Mouse (Mus musculus): ENCODE measurements at regions not wholly inside any gene's neighbourhood (a gene's known extent, or its start where the extent isn't known, plus 50 kb on each side); places are given as distances from the start of the nearest gene placed in this dataset.

- WGBS = 60% methylated on average over 1 of the region's 1 CpGs
- ATAC-seq (replicated peaks; ENCODE audit: low FRiP score, low read depth) (no peak), DNase-seq (ENCODE audit: low spot score) (no peak)
- TF ChIP-seq CTCF (IDR thresholded peaks at IDR 0.05; ENCODE audit: low read depth) = peak; percentile 11; the same call in 1 of the 2 replicates
- no peaks in the 10 kb centered on the region for H3K27me3 ChIP-seq (ENCODE audit: insufficient read depth, low read length)
- H3K4me1 ChIP-seq (replicated peaks; ENCODE audit: insufficient read depth, low read length) = no peaks in the 10 kb centered on the region
- no peak overlapping the region for H3K4me3 ChIP-seq (replicated peaks; ENCODE audit: low read depth, low read length)
- H3K36me3 ChIP-seq (ENCODE audit: insufficient read depth, low read length) = no peaks in the 10 kb centered on the region
- no peak overlapping the region for H3K27ac ChIP-seq
- H3K9ac ChIP-seq (ENCODE audit: low read depth, low read length) = no peak overlapping the region
- no peak overlapping the region for H3K4me2 ChIP-seq (ENCODE audit: low read length)
- no peaks in the 10 kb centered on the region; the same call in 1 of the 2 replicates for H3K9me3 ChIP-seq (replicated peaks; ENCODE audit: low read length)
Measured at GRCm38 (mm10) chr3:41450696-41451095, 104.8 kb upstream of the Jade1 start.

DNA sequence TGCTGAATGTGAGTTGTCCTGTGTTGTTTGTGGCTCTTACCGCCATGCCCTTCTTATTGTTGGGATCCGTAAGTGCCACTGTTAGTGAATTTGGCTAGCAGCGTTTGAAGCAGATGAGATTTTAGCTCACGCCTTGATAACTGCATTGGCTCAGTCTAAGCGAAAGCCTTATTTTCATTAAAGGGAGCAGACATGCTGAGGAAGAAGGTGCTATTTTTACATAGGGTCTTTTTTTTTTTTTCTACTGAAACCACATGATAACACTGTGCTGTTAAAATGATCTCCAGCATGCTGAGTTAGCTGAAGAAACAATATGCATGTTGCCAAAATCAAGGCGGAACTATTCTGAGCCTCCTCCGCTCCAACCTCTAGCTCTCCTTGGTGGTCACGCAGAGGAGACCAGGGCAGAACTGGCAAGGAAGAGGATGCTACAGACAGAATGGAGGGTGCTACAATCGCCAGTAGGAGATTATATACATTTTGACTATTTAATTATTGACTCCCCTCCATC is 111.2 kb upstream of the Jade1 start:
- no peak for TF ChIP-seq CTCF (IDR thresholded peaks at IDR 0.05; ENCODE audit: low read depth)
- no peaks in the 10 kb centered on the region; the same call in 1 of the 2 replicates for H3K9me3 ChIP-seq (replicated peaks; ENCODE audit: low read length)
- WGBS = 85% methylated on average over 9 of the region's 9 CpGs

DNA sequence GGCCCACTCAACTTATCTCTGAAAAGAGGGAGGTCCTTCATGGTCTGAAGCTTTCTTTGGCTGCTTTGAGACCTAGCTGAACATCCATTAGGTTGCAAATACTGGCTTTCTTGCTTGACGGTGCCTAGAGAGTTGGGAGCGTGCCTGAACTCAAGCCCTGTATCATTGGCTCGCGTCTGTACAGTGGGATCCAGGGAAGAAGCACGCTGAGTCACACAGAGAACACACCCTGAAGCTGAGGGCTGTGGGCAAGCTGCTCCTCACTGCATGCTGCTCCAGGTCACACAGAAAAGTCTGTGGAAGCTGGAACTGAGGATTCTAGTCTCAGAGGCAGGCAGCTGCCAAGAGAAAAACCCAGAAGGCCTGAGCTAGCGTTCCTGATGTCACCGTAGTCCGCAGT is 119.3 kb upstream of the Jade1 start:
- no peaks in the 10 kb centered on the region for H3K4me1 ChIP-seq (replicated peaks; ENCODE audit: insufficient read depth, low read length)
- no peaks in the 10 kb centered on the region for H3K27me3 ChIP-seq (ENCODE audit: insufficient read depth, low read length)
- no peak overlapping the region for H3K4me3 ChIP-seq (replicated peaks; ENCODE audit: low read depth, low read length)
- no peak for TF ChIP-seq CTCF (IDR thresholded peaks at IDR 0.05; ENCODE audit: low read depth)
- no peak overlapping the region for H3K9ac ChIP-seq (ENCODE audit: low read depth, low read length)
- WGBS = 88% methylated on average over 8 of the region's 8 CpGs
- ATAC-seq (replicated peaks; ENCODE audit: low FRiP score, low read depth) (no peak), DNase-seq (ENCODE audit: low spot score) (no peak)
- no peak overlapping the region for H3K27ac ChIP-seq
- H3K4me2 ChIP-seq (ENCODE audit: low read length) = no peak overlapping the region
- no peaks in the 10 kb centered on the region for H3K36me3 ChIP-seq (ENCODE audit: insufficient read depth, low read length)
- no peaks in the 10 kb centered on the region for H3K9me3 ChIP-seq (replicated peaks; ENCODE audit: low read length)

More for the DNA sequence above, 111.2 kb upstream of the Jade1 start:
- Histone ChIP-seq H3K36me3 (ENCODE audit: insufficient read depth, low read length) (no peaks in the 10 kb centered on the region), H3K9ac (ENCODE audit: low read depth, low read length) (no peak overlapping the region), H3K4me3 (replicated peaks; ENCODE audit: low read depth, low read length) (no peak overlapping the region), H3K27me3 (ENCODE audit: insufficient read depth, low read length) (no peaks in the 10 kb centered on the region), H3K4me2 (ENCODE audit: low read length) (no peak overlapping the region), H3K4me1 (replicated peaks; ENCODE audit: insufficient read depth, low read length) (no peaks in the 10 kb centered on the region), H3K27ac (no peak overlapping the region)
- no peak for ATAC-seq (replicated peaks; ENCODE audit: low FRiP score, low read depth)
- no peak for DNase-seq (ENCODE audit: low spot score)

DNA sequence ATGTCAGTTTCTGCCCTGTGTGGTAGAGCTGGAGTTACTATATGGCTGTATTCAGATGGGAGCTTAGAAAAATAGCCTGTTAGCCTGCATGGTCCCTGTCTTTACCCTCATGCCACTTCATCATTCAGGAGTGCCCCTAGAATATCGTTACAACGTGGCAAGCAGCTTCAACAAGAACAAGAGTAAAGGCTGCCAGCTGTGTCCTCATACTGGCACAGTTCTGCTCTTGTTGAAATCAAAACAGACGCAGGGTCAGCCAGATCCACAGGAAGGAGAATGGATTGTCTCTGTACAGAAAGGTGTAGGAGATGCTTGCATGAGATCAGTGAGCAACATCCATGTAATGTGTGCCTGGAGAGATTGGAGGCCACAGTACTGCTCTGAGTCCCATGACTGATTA is 122.4 kb upstream of the Jade1 start:
- no peak for TF ChIP-seq CTCF (IDR thresholded peaks at IDR 0.05; ENCODE audit: low read depth)
- no peak for ATAC-seq (replicated peaks; ENCODE audit: low FRiP score, low read depth)
- no peak overlapping the region for H3K4me3 ChIP-seq (replicated peaks; ENCODE audit: low read depth, low read length)
- H3K36me3 ChIP-seq (ENCODE audit: insufficient read depth, low read length) = no peaks in the 10 kb centered on the region
- DNase-seq (ENCODE audit: low spot score) = no peak
- no peak overlapping the region for H3K4me2 ChIP-seq (ENCODE audit: low read length)
- no peak overlapping the region for H3K9ac ChIP-seq (ENCODE audit: low read depth, low read length)
- H3K9me3 ChIP-seq (replicated peaks; ENCODE audit: low read length) = no peaks in the 10 kb centered on the region
- no peaks in the 10 kb centered on the region for H3K27me3 ChIP-seq (ENCODE audit: insufficient read depth, low read length)
- 0 out of 2 replicates have a peak, but pooled peaks cover 5% of the 10 kb centered on the region for H3K4me1 ChIP-seq (replicated peaks; ENCODE audit: insufficient read depth, low read length)
- WGBS = 48% methylated on average over 3 of the region's 3 CpGs
- no peak overlapping the region for H3K27ac ChIP-seq

DNA sequence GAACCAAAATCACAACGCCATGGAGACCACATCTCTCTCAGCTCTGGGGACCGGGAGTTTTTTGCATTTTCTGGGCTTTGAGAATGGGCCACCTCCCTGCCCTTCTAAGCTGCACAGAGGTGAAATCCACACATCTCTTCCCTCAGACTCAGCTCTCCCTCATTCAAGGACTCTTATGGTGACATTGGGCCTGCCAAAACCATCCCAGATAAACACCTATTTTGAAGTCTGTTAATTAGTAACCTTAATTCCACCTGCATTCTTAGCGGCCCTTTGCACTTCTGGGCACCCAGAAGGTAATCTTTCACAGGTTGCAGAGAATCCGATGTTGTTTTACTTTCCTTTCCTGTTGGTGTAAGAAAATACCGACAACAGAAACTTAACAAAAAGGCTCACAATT is 123.2 kb upstream of the Jade1 start:
- Histone ChIP-seq H3K36me3 (ENCODE audit: insufficient read depth, low read length) (no peaks in the 10 kb centered on the region), H3K27ac (no peak overlapping the region), H3K9ac (ENCODE audit: low read depth, low read length) (no peak overlapping the region), H3K27me3 (ENCODE audit: insufficient read depth, low read length) (no peaks in the 10 kb centered on the region), H3K4me2 (ENCODE audit: low read length) (no peak overlapping the region), H3K4me1 (replicated peaks; ENCODE audit: insufficient read depth, low read length) (0 out of 2 replicates have a peak, but pooled peaks cover 5% of the 10 kb centered on the region), H3K4me3 (replicated peaks; ENCODE audit: low read depth, low read length) (no peak overlapping the region), H3K9me3 (replicated peaks; ENCODE audit: low read length) (no peaks in the 10 kb centered on the region)
- DNase-seq (ENCODE audit: low spot score) = no peak
- TF ChIP-seq CTCF (IDR thresholded peaks at IDR 0.05; ENCODE audit: low read depth) = no peak
- WGBS = 68% methylated on average over 5 of the region's 5 CpGs
- ATAC-seq (replicated peaks; ENCODE audit: low FRiP score, low read depth) = 0 out of 2 replicates have a peak, but pooled peaks have one; percentile 52

GRCm38 (mm10) chr3:41430191-41430590 is 125.3 kb upstream of the Jade1 start:
- peak; percentile 36 for DNase-seq (ENCODE audit: low spot score)
- 43% methylated on average over 3 of the region's 3 CpGs for WGBS
- TF ChIP-seq CTCF (IDR thresholded peaks at IDR 0.05; ENCODE audit: low read depth) = no peak

GRCm38 (mm10) chr3:41426946-41427345 is 128.6 kb upstream of the Jade1 start:
- Histone ChIP-seq H3K4me1 (replicated peaks; ENCODE audit: insufficient read depth, low read length) (0 out of 2 replicates have a peak, but pooled peaks cover 5% of the 10 kb centered on the region), H3K9me3 (replicated peaks; ENCODE audit: low read length) (no peaks in the 10 kb centered on the region), H3K9ac (ENCODE audit: low read depth, low read length) (no peak overlapping the region), H3K4me3 (replicated peaks; ENCODE audit: low read depth, low read length) (no peak overlapping the region), H3K27ac (no peak overlapping the region), H3K4me2 (ENCODE audit: low read length) (no peak overlapping the region), H3K27me3 (ENCODE audit: insufficient read depth, low read length) (no peaks in the 10 kb centered on the region), H3K36me3 (ENCODE audit: insufficient read depth, low read length) (no peaks in the 10 kb centered on the region)
- no peak for TF ChIP-seq CTCF (IDR thresholded peaks at IDR 0.05; ENCODE audit: low read depth)
- DNase-seq (ENCODE audit: low spot score) (no peak), ATAC-seq (replicated peaks; ENCODE audit: low FRiP score, low read depth) (no peak)
- 78% methylated on average over 3 of the region's 3 CpGs for whole genome bisulfite sequencing

More at GRCm38 (mm10) chr3:41430191-41430590, 125.3 kb upstream of the Jade1 start:
- no peak overlapping the region for H3K9ac ChIP-seq (ENCODE audit: low read depth, low read length)
- H3K36me3 ChIP-seq (ENCODE audit: insufficient read depth, low read length) = no peaks in the 10 kb centered on the region
- no peak overlapping the region for H3K4me2 ChIP-seq (ENCODE audit: low read length)
- H3K4me3 ChIP-seq (replicated peaks; ENCODE audit: low read depth, low read length) = no peak overlapping the region
- 0 out of 2 replicates have a peak overlapping the region, but pooled peaks have one; percentile 25 for H3K27ac ChIP-seq
- no peak for ATAC-seq (replicated peaks; ENCODE audit: low FRiP score, low read depth)
- 0 out of 2 replicates have a peak, but pooled peaks cover 5% of the 10 kb centered on the region for H3K4me1 ChIP-seq (replicated peaks; ENCODE audit: insufficient read depth, low read length)
- no peaks in the 10 kb centered on the region for H3K9me3 ChIP-seq (replicated peaks; ENCODE audit: low read length)
- H3K27me3 ChIP-seq (ENCODE audit: insufficient read depth, low read length) = no peaks in the 10 kb centered on the region
